Mouse (Mus musculus) neural tube, embryonic 11.5 days (tissue): ENCODE results near the gene Scp2. TPM values are rescaled to one million over a fixed set of nuclear protein-coding genes. Genes with fewer than 3 reads are reported as not detected.

Source experiments
- ATAC-seq: fragments of 200-750 bp; cut with Nextera tagmentation; 2 replicates; pipeline ENCODE4 v1.8.0; 2017; ENCODE audit warnings: moderate number of reproducible peaks, mild to moderate bottlenecking, moderate TSS enrichment, moderate library complexity; ENCODE audit not compliant: insufficient read depth, low FRiP score, low TSS enrichment
- DNase-seq: peaks from one replicate; pipeline ENCODE4 v3.0.0-alpha.2; 2015; ENCODE audit warnings: low spot score
- H3K27ac ChIP-seq: fragments of 300-500 bp; sonication (generic); 2 replicates; pipeline ENCODE4 v1.5.1; 2014; ENCODE audit warnings: low read depth, mild to moderate bottlenecking, low read length
- H3K27me3 ChIP-seq: fragments of 300-500 bp; sonication (generic); 2 replicates; pipeline ENCODE4 v1.6.1; 2014; ENCODE audit warnings: mild to moderate bottlenecking, low read length, mixed read lengths; ENCODE audit not compliant: control insufficient read depth, insufficient read depth
- H3K36me3 ChIP-seq: fragments of 300-500 bp; sonication (generic); 2 replicates; pipeline ENCODE4 v1.6.1; 2014; ENCODE audit warnings: mild to moderate bottlenecking, low read length, moderate library complexity, mixed read lengths; ENCODE audit not compliant: control insufficient read depth, insufficient read depth
- H3K4me1 ChIP-seq: fragments of 300-500 bp; sonication (generic); 2 replicates; pipeline ENCODE4 v1.6.1; 2014; ENCODE audit warnings: low read length, mixed read lengths; ENCODE audit not compliant: control insufficient read depth, insufficient read depth
- H3K4me2 ChIP-seq: fragments of 300-500 bp; sonication (generic); 2 replicates; pipeline ENCODE4 v1.6.1; 2014; ENCODE audit warnings: low read depth, mild to moderate bottlenecking, moderate library complexity
- H3K4me3 ChIP-seq: fragments of 300-500 bp; sonication (generic); 2 replicates; pipeline ENCODE4 v1.5.1; 2014; ENCODE audit warnings: low read depth, low read length
- H3K9ac ChIP-seq: fragments of 300-500 bp; sonication (generic); 2 replicates; pipeline ENCODE4 v1.6.1; 2014; ENCODE audit warnings: mild to moderate bottlenecking, low read length
- H3K9me3 ChIP-seq: fragments of 300-500 bp; sonication (generic); 2 replicates; pipeline ENCODE4 v1.6.1; 2016; ENCODE audit warnings: low read length; ENCODE audit not compliant: control insufficient read depth
- WGBS: fragments of 180-500 bp; shearing (Covaris S2); extraction: QIAGEN DNeasy Blood & Tissue Kit; methylation state at CpG from one replicate; pipeline ENCODE4 v1.1.7; 2014; 5-methylcytosine and 5-hydroxymethylcytosine counted together
- polyA plus RNA-seq: library from polyadenylated mRNA; unstranded; fragments of >200 nt; fragmentation: Nextera tagmentation; extraction: Ambion mirVana; gene quantifications from 2 replicates; pipeline ENCODE4 v1.2.1, GENCODE M21; 2014

Scp2 gene
- polyA plus RNA-seq, 1 experiment from 2014 or later = 202 TPM

DNA sequence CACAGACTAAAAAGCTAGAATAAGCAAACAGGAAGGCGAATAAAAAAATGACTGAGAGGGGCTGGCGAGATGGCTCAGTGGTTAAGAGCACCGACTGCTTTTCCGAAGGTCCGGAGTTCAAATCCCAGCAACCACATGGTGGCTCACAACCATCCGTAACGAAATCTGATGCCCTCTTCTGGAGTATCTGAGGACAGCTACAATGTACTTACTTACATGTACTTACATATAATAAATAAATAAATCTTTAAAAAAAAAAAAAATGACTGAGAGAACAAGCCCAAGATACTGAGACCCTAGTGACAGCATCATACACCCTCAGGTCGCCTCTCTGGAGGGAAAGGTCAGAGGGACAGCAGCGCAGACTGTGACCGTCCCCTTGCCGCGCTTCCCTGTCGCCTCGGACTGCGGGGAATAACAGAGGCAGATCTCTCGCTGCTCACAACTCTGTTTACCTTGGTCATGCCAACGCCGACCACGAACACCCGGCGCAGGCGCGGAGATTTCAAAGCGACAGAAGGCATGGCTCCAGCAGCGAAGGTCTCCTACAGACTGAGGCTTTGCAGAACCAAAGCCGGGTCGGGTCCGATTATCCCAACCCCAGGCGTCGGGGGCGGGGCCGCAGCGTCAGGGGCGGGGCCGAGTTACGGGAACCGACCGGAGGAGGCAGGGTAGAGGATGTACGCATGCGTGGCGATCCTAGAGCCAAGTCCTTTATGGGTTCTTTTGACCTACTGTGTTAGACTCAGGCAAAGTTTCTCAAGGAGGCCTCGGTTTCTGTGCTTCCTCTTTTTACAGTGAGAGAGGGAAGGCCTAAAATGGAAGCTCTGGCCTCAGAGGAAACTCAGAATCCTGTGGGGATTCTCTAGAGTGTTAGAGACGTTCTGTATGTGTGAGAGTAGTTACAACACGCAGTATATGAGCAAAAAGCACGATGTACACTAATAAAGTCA is 26.6 kb downstream of the Scp2 start:
- Histone ChIP-seq H3K4me1 (no peaks in the 10 kb centered on the region), H3K36me3 (no peaks in the 10 kb centered on the region), H3K27me3 (no peaks in the 10 kb centered on the region), H3K27ac (no peak overlapping the region), H3K9me3 (no peaks in the 10 kb centered on the region), H3K4me3 (peak overlapping the region; percentile 50), H3K4me2 (peak overlapping the region; percentile 45), H3K9ac (peak overlapping the region; percentile 43)
- peak; percentile 86 for ATAC-seq
- peak; percentile 92 for DNase-seq
- 13% methylated on average over 43 of the region's 45 CpGs for WGBS

DNA sequence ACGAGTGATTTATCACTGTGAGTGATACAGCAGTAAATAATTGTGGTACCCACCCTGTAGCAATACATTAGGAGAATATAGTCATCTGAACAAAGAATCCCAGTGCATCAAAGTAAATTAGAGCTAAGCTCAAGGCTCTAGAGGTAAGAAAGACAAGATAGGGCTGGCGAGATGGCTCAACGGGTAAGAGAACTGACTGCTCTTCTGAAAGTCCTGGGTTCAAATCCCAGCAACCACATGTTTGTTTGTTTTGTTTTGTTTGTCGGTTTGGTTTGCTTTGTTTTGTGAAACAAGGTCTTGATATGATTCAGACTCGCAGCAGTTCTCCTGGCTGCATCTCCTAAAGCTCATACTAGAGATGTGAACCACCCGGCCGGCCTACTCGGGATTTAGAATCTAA is 27.3 kb downstream of the Scp2 start:
- DNase-seq = no peak
- no peak overlapping the region for H3K4me3 ChIP-seq
- WGBS = 93% methylated on average over 8 of the region's 8 CpGs

DNA sequence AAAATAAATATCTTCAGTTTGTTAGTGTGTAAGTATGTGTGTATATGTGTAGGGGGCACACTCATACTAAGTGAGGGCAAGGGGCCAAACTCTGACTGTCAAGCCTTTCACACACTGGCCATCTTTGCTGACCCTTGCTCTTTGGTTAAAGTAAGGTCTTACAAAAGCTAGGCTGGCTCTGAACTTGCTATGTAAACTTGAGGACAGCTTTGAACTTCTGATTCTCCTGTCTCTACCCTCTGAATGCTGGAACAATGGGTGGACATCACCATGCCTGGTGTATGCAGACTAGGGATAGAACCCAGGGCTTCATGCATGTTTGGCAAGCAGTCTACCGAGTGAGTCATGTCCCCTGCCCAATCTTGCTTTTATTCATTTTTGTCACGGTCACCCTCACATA is 28.3 kb downstream of the Scp2 start:
- 87% methylated on average over 2 of the region's 2 CpGs for WGBS
- no peaks in the 10 kb centered on the region for H3K9me3 ChIP-seq
- H3K9ac ChIP-seq = no peak overlapping the region
- H3K27me3 ChIP-seq = no peaks in the 10 kb centered on the region
- H3K27ac ChIP-seq = no peak overlapping the region
- H3K4me1 ChIP-seq = no peaks in the 10 kb centered on the region
- no peak overlapping the region for H3K4me3 ChIP-seq
- ATAC-seq (no peak), DNase-seq (no peak)
- no peaks in the 10 kb centered on the region for H3K36me3 ChIP-seq
- no peak overlapping the region for H3K4me2 ChIP-seq

More for the DNA sequence above, 27.3 kb downstream of the Scp2 start:
- Histone ChIP-seq H3K9ac (no peak overlapping the region), H3K9me3 (no peaks in the 10 kb centered on the region), H3K36me3 (no peaks in the 10 kb centered on the region), H3K4me2 (no peak overlapping the region), H3K27me3 (no peaks in the 10 kb centered on the region), H3K27ac (no peak overlapping the region), H3K4me1 (no peaks in the 10 kb centered on the region)
- ATAC-seq = no peak

DNA sequence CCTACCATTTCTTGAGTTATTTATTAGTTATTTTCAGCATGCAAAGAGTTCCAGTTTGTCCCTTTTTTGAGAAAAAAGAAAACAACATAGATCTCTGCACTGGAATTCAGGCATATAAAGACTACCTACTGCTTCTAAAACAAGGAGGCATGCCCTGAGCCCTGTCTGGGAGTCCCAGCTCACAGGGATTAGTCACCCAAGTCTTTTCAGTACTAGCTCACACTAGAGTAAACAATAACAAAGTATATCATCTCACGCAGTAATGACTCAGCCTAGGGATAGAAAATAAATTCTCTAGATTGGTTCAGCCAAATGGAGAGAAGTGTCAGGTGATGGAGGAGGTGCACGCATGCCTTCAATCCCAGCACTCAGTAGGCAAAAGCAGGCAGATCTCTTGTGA is 34.1 kb downstream of the Scp2 start:
- ATAC-seq (no peak), DNase-seq (no peak)
- Histone ChIP-seq H3K4me1 (no peaks in the 10 kb centered on the region), H3K9me3 (no peaks in the 10 kb centered on the region), H3K9ac (no peak overlapping the region), H3K36me3 (no peaks in the 10 kb centered on the region), H3K27ac (no peak overlapping the region), H3K4me3 (no peak overlapping the region), H3K4me2 (no peak overlapping the region), H3K27me3 (no peaks in the 10 kb centered on the region)
- WGBS = 86% methylated on average over 2 of the region's 2 CpGs

DNA sequence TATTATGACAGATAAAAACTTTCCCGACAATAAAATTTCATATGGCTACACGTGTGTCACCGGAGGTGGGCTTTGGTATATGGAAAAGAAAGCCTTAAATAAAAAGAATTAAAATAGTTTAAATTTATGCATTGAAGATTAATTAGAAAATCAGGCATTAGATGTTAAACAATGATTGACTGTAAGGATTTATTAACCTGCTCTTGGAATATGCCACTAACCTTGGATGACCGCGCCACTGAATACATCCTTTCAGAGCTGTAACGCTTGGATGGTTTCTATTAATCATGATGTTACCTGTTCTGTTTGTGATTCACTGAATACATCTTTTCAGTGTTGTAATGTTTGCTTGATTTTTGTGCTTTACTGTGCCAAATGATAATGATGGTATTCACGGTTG is 35.1 kb downstream of the Scp2 start:
- Histone ChIP-seq H3K4me2 (no peak overlapping the region), H3K36me3 (no peaks in the 10 kb centered on the region), H3K4me1 (no peaks in the 10 kb centered on the region), H3K4me3 (no peak overlapping the region), H3K27ac (no peak overlapping the region), H3K9ac (no peak overlapping the region), H3K9me3 (no peaks in the 10 kb centered on the region), H3K27me3 (no peaks in the 10 kb centered on the region)
- ATAC-seq (no peak), DNase-seq (no peak)
- WGBS = 96% methylated on average over 7 of the region's 7 CpGs

DNA sequence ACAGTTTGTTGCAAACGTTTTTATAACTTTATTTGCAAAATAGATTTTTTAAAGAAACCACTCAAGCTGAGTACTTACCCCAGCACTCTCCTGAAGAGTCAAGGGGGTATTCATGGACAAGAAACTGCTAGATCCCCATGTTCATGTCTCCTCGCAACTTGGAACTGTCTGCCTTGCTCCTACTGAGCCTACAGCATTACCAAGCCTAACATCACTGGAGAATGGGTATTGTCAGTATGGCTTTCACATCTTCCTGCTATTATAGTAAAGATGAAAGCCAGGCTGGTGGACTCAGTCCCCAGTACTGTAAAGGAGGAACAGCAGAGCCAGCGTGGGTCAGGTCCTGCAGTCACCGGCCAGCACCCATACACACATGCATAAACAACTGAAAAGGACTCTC is 48.5 kb downstream of the Scp2 start, which contains the start of gene Podn:
Podn (minus strand) TSS at position 101 of the 400 bp plus-strand sequence.
- H3K27ac ChIP-seq = no peak within 1 kb of the TSS
- H3K4me1 ChIP-seq = no peaks in the 10 kb centered on the region
- no peak within 1 kb of the TSS for H3K4me3 ChIP-seq
- no peak within 1 kb of the TSS for H3K9ac ChIP-seq
- no peaks in the 10 kb centered on the region for H3K9me3 ChIP-seq
- no peak for ATAC-seq
- 84% methylated on average over 4 of the region's 4 CpGs for WGBS
- no peaks in the 10 kb centered on the region for H3K27me3 ChIP-seq
- no peak within 1 kb of the TSS for H3K4me2 ChIP-seq
- DNase-seq = no peak
- no peaks in the 10 kb centered on the region; the same call in 1 of the 2 replicates for H3K36me3 ChIP-seq

DNA sequence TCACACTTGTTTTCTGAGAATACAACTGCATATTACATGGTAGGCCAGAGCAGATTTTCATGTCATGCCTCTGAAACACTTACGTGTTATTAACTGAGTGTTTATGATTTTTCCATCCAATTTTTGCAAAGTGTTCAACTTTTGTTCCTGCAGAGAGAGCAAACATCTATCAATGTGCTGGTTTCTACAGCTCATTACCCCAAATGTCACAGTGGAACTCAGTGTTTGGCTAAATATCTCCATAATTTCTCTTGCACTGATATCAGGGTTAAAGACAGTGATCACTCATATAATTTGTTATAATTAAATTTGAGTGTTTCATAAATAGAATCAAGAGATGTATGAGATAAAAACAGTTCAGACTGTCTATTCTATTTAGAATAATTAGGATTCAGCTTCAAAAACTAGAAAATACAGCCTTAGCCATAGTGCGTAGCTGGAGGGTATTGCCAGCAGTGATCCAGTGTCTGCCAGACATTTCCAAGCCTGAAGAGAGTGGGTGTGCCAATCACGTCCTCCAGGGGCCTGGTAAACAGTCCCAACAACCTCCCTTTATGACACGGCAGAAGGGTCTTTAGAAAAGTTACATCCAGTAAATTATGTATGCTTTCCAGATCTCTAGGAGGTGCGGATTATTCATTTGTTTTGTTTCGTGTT is 51.9 kb downstream of the Scp2 start:
- 91% methylated on average over 6 of the region's 6 CpGs for WGBS
- ATAC-seq = no peak
- H3K9me3 ChIP-seq = no peaks in the 10 kb centered on the region
- H3K9ac ChIP-seq = no peak overlapping the region
- no peak overlapping the region for H3K4me2 ChIP-seq
- no peak overlapping the region for H3K27ac ChIP-seq
- no peak for DNase-seq
- no peaks in the 10 kb centered on the region for H3K4me1 ChIP-seq
- no peaks in the 10 kb centered on the region for H3K27me3 ChIP-seq
- no peak overlapping the region for H3K4me3 ChIP-seq
- no peaks in the 10 kb centered on the region for H3K36me3 ChIP-seq

DNA sequence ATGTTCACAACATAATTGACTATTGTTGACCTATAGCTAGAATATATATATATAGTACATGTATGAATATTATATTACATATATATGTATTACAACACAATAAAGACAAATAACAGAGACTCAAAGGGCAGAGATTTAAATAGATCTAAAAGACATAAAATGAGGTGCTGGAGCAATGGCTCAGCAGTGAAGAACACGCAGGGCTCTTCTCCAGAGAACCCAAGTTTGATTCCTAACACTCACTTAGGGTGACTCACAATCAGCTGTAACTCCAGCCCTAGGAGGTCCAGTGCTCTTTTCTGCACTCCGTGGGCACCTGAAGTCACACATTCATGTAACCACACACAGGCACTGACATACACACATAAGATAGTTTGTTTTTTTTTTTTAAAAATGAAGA is 60.8 kb downstream of the Scp2 start:
- Histone ChIP-seq H3K9ac (no peak overlapping the region), H3K4me2 (no peak overlapping the region), H3K27me3 (no peaks in the 10 kb centered on the region), H3K4me3 (no peak overlapping the region), H3K36me3 (no peaks in the 10 kb centered on the region), H3K4me1 (no peaks in the 10 kb centered on the region), H3K9me3 (no peaks in the 10 kb centered on the region), H3K27ac (no peak overlapping the region)
- ATAC-seq = no peak
- 87% methylated on average over 2 of the region's 2 CpGs for WGBS
- DNase-seq = no peak
